Mouse (Mus musculus): Measurements from ENCODE around the gene Gm49368. TPM values are rescaled to one million over a fixed set of nuclear protein-coding genes. Genes with fewer than 3 reads are reported as not detected.
A peak's percentile ranks its signal among the peaks of the same experiment; 100 is the strongest.

Gene Gm49368
- total and polyA plus RNA-seq, 3 experiments, result not detected

DNA sequence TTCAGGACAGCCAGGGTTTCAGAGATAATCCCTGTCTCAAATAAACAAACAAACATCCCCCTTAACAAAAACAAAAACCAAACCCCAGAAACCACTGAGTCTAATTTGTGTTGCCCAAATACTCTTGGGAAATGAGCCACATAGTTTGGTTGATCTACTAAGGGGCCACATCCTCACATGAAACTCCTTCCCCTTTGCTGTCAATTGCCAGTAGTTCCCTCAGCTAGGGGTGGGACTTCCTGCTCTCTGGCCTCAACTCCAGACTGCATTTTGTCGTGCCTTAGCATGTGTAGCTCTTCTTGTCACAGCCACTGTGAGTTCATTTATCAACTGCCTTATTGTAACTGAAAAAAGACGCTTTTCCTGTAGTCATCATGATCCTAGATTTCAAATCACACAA lies 47.8 kb downstream of the Gm49368 start:
- Histone ChIP-seq H3K9me3 (replicated peaks; ENCODE audit: insufficient read depth, low read length) (no peaks in the 10 kb centered on the region), H3K4me3 (ENCODE audit: control insufficient read depth in 1 of 2, insufficient read depth in 1 of 2, low read depth in 2 of 2, low read length in 2 of 2) (no peak overlapping the region), H3K36me3 (ENCODE audit: control insufficient read depth in 1 of 2, insufficient read depth in 2 of 2, low read length in 2 of 2) (no peaks in the 10 kb centered on the region), H3K27ac (ENCODE audit: control insufficient read depth, low read depth, low read length) (no peak overlapping the region), H3K27me3 (ENCODE audit: control insufficient read depth in 1 of 2, insufficient read depth in 2 of 2, low read length in 2 of 2) (peaks cover 15 to 35% of the 10 kb centered on the region in 2 experiments), H3K79me2 (ENCODE audit: control insufficient read depth, insufficient read depth, low read length, poor library complexity) (no peaks in the 10 kb centered on the region), H3K9ac (ENCODE audit: control insufficient read depth, low read depth, low read length, poor library complexity, severe bottlenecking) (no peak overlapping the region), H3K4me1 (ENCODE audit: control insufficient read depth in 1 of 2, insufficient read depth in 2 of 2, low read length in 2 of 2) (no peaks in the 10 kb centered on the region)
- TF ChIP-seq TCF12 (IDR thresholded peaks at IDR 0.05; ENCODE audit: low read depth, low read length) (no peak), E2F4 (IDR thresholded peaks at IDR 0.05; ENCODE audit: borderline replicate concordance, low read depth, low read length) (no peak), MYC (IDR thresholded peaks at IDR 0.05; ENCODE audit: low read depth, low read length) (no peak), UBTF (IDR thresholded peaks at IDR 0.05; ENCODE audit: borderline replicate concordance, insufficient read depth, low read depth, low read length) (no peak), CHD1 (IDR thresholded peaks at IDR 0.05; ENCODE audit: low read depth, low read length) (no peak), RAD21 (IDR thresholded peaks at IDR 0.05; ENCODE audit: low read depth, low read length) (no peak), MXI1 (IDR thresholded peaks at IDR 0.05; ENCODE audit: low read depth, low read length) (no peak), TBP (IDR thresholded peaks at IDR 0.05; ENCODE audit: low read depth, low read length) (no peak), CTCF (IDR thresholded peaks at IDR 0.05 in 2 of 3, conservative IDR thresholded peaks at IDR 0.05 in 1 of 3; ENCODE audit: control insufficient read depth in 1 of 3, insufficient read depth in 1 of 3, low read depth in 2 of 3, low read length in 3 of 3, poor library complexity in 1 of 3, severe bottlenecking in 1 of 3) (no peak), ELF1 (IDR thresholded peaks at IDR 0.05; ENCODE audit: low read depth, low read length) (no peak), TAL1 (IDR thresholded peaks at IDR 0.05; ENCODE audit: low read length) (no peak), GABPA (IDR thresholded peaks at IDR 0.05; ENCODE audit: low read depth, low read length) (no peak), MYB (IDR thresholded peaks at IDR 0.05; ENCODE audit: low read depth, low read length) (no peak), MAX (IDR thresholded peaks at IDR 0.05; ENCODE audit: low read length) (no peak), ZC3H11A (IDR thresholded peaks at IDR 0.05; ENCODE audit: low read depth, low read length) (no peak), ZMIZ1 (IDR thresholded peaks at IDR 0.05; ENCODE audit: low read depth, low read length) (no peak)
- DNase-seq (ENCODE audit: low read depth, low spot score), result peak; percentile 25

GRCm38 (mm10) chr7:128112131-128112530 lies 49.6 kb downstream of the Gm49368 start:
- H3K9ac ChIP-seq (ENCODE audit: control insufficient read depth, low read depth, low read length, poor library complexity, severe bottlenecking), result no peak overlapping the region
- no peaks in the 10 kb centered on the region for H3K36me3 ChIP-seq (ENCODE audit: control insufficient read depth in 1 of 2, insufficient read depth in 2 of 2, low read length in 2 of 2)
- peaks cover 11 to 20% of the 10 kb centered on the region in 2 experiments for H3K27me3 ChIP-seq (ENCODE audit: control insufficient read depth in 1 of 2, insufficient read depth in 2 of 2, low read length in 2 of 2)
- H3K27ac ChIP-seq (ENCODE audit: control insufficient read depth, low read depth, low read length), result no peak overlapping the region
- H3K9me3 ChIP-seq (replicated peaks; ENCODE audit: insufficient read depth, low read length), result no peaks in the 10 kb centered on the region
- TF ChIP-seq NRF1 (IDR thresholded peaks at IDR 0.05; ENCODE audit: insufficient read depth, low read depth, low read length, poor library complexity, severe bottlenecking), result no peak
- TF ChIP-seq TBP (IDR thresholded peaks at IDR 0.05; ENCODE audit: low read depth, low read length), result no peak
- TF ChIP-seq EP300 (IDR thresholded peaks at IDR 0.05; ENCODE audit: low read depth in 1 of 2, low read length in 2 of 2), result no peak
- TF ChIP-seq ZMIZ1 (IDR thresholded peaks at IDR 0.05; ENCODE audit: low read depth, low read length), result no peak
- TF ChIP-seq ZC3H11A (IDR thresholded peaks at IDR 0.05; ENCODE audit: low read depth, low read length), result no peak
- TF ChIP-seq JUND (IDR thresholded peaks at IDR 0.05; ENCODE audit: low read depth, low read length), result no peak
- TF ChIP-seq E2F4 (IDR thresholded peaks at IDR 0.05; ENCODE audit: borderline replicate concordance, low read depth, low read length), result no peak
- TF ChIP-seq ETS1 (IDR thresholded peaks at IDR 0.05; ENCODE audit: low read depth, low read length), result no peak
- TF ChIP-seq TCF12 (IDR thresholded peaks at IDR 0.05; ENCODE audit: low read depth, low read length), result no peak
- TF ChIP-seq ZKSCAN1 (IDR thresholded peaks at IDR 0.05; ENCODE audit: low read depth, low read length), result no peak
- TF ChIP-seq CHD1 (IDR thresholded peaks at IDR 0.05; ENCODE audit: low read depth, low read length), result no peak
- TF ChIP-seq SIN3A (IDR thresholded peaks at IDR 0.05; ENCODE audit: low read length), result no peak
- TF ChIP-seq UBTF (IDR thresholded peaks at IDR 0.05; ENCODE audit: borderline replicate concordance, insufficient read depth, low read depth, low read length), result no peak
- H3K4me3 ChIP-seq (ENCODE audit: control insufficient read depth in 1 of 2, insufficient read depth in 1 of 2, low read depth in 2 of 2, low read length in 2 of 2), result no peak overlapping the region
- H3K79me2 ChIP-seq (ENCODE audit: control insufficient read depth, insufficient read depth, low read length, poor library complexity), result no peaks in the 10 kb centered on the region
- no peak for DNase-seq (ENCODE audit: low read depth, low spot score)
- no peaks in the 10 kb centered on the region for H3K4me1 ChIP-seq (ENCODE audit: control insufficient read depth in 1 of 2, insufficient read depth in 2 of 2, low read length in 2 of 2)
